Mouse (Mus musculus): ENCODE results near the gene Cacna1c.

DNA sequence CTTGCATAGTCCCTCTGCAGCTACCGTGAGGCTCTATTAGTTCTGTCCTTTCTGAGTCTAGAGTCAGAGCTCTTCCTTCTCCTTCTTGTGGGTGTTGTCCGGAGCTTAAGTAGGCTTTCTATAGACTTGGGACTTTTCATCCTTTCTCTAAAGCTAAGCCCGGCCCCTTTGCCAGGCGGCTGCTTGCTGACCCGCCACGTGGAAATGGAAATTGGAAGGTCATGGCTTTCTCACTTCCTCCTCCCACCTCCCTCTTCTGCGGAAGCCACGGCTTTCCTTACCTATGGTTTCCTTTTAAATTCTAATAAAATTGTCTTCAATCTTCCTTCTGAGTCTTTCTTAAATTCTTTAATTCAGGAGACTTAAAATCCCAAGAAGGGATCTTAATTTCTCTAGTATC, 148.9 kb downstream of the Cacna1c start:
- no peak for TF ChIP-seq CHD2 (IDR thresholded peaks at IDR 0.05; ENCODE audit: low read depth, low read length)
- TF ChIP-seq MAFK (IDR thresholded peaks at IDR 0.05; ENCODE audit: insufficient read depth, low read depth, low read length): no peak
- TF ChIP-seq ZC3H11A (IDR thresholded peaks at IDR 0.05; ENCODE audit: borderline replicate concordance, low read depth, low read length): no peak
- TF ChIP-seq ZNF384 (IDR thresholded peaks at IDR 0.05; ENCODE audit: low read depth, low read length): no peak
- no peak for TF ChIP-seq HCFC1 (IDR thresholded peaks at IDR 0.05; ENCODE audit: borderline replicate concordance, insufficient read depth, low read length)
